Mouse (Mus musculus): ENCODE measurements around the gene Ifi35. TPM values are rescaled to one million over a fixed set of nuclear protein-coding genes. Genes with fewer than 3 reads are reported as not detected.

Gene Ifi35
- polyA plus RNA-seq (2015; fragmentation: Nextera tagmentation; extraction: Ambion mirVana): 22.4 and 24.0 TPM in 2 replicates

- Histone ChIP-seq H3K27ac (peak within 1 kb of the TSS; percentile 78), H3K27me3 (no peaks in the 10 kb centered on the region), H3K36me3 (peaks cover 22% of the 10 kb centered on the region), H3K4me1 (peaks cover 25% of the 10 kb centered on the region), H3K4me2 (peak within 1 kb of the TSS; percentile 62), H3K9ac (peak within 1 kb of the TSS; percentile 54), H3K9me3 (no peaks in the 10 kb centered on the region), H3K4me3 (peak within 1 kb of the TSS; percentile 55)
- 15% methylated on average over 10 of the region's 10 CpGs for WGBS
- ATAC-seq (ENCODE audit: borderline replicate concordance, extremely low read depth, low FRiP score, low TSS enrichment): peak; percentile 72
Observed at GRCm38 (mm10) chr11:101448274-101448746, at the start of gene Ifi35. TSS of gene Ifi35 (plus strand) at chr11:101448407.

GRCm38 (mm10) chr11:101415306-101415705 lies 32.9 kb upstream of the Ifi35 start:
- Histone ChIP-seq H3K9me3 (no peaks in the 10 kb centered on the region), H3K4me1 (peaks cover 7% of the 10 kb centered on the region), H3K27ac (no peak overlapping the region), H3K27me3 (no peaks in the 10 kb centered on the region), H3K4me2 (no peak overlapping the region), H3K9ac (no peak overlapping the region), H3K4me3 (no peak overlapping the region), H3K36me3 (peaks cover 28% of the 10 kb centered on the region)
- WGBS: 77% methylated on average over 2 of the region's 2 CpGs
- no peak for ATAC-seq (ENCODE audit: borderline replicate concordance, extremely low read depth, low FRiP score, low TSS enrichment)

GRCm38 (mm10) chr11:101416433-101417100 lies 31.6 kb upstream of the Ifi35 start:
- Histone ChIP-seq H3K27ac (peak overlapping the region; percentile 68), H3K9me3 (no peaks in the 10 kb centered on the region), H3K4me3 (peak overlapping the region; percentile 96), H3K4me1 (peaks cover 7% of the 10 kb centered on the region), H3K27me3 (no peaks in the 10 kb centered on the region), H3K4me2 (peak overlapping the region; percentile 70), H3K9ac (peak overlapping the region; percentile 89), H3K36me3 (peaks cover 15% of the 10 kb centered on the region)
- under 1% methylated on average over 11 of the region's 11 CpGs for WGBS
- ATAC-seq (ENCODE audit: borderline replicate concordance, extremely low read depth, low FRiP score, low TSS enrichment): 0 out of 2 replicates have a peak, but pooled peaks have one; percentile 4

- peak; percentile 75; the same call in 1 of the 2 replicates for ATAC-seq (ENCODE audit: borderline replicate concordance, extremely low read depth, low FRiP score, low TSS enrichment)
- Histone ChIP-seq H3K4me2 (peak within 1 kb of the TSS; percentile 70), H3K27ac (peak within 1 kb of the TSS; percentile 68), H3K9ac (peak within 1 kb of the TSS; percentile 89), H3K4me3 (peak within 1 kb of the TSS; percentile 96), H3K36me3 (peaks cover 8% of the 10 kb centered on the region), H3K9me3 (no peaks in the 10 kb centered on the region), H3K27me3 (no peaks in the 10 kb centered on the region), H3K4me1 (peaks cover 7% of the 10 kb centered on the region)
- WGBS: under 1% methylated on average over 45 of the region's 45 CpGs
Observed at GRCm38 (mm10) chr11:101417101-101417855, 30.9 kb upstream of the Ifi35 start, which contains the start of gene Aarsd1. TSS of gene Aarsd1 (minus strand) at chr11:101417615.

GRCm38 (mm10) chr11:101418991-101419390 lies 29.2 kb upstream of the Ifi35 start:
- Histone ChIP-seq H3K27ac (no peak overlapping the region), H3K4me2 (no peak overlapping the region), H3K4me3 (no peak overlapping the region), H3K9me3 (no peaks in the 10 kb centered on the region), H3K27me3 (no peaks in the 10 kb centered on the region), H3K4me1 (peaks cover 14% of the 10 kb centered on the region), H3K9ac (no peak overlapping the region), H3K36me3 (no peaks in the 10 kb centered on the region)
- 50% methylated on average over 6 of the region's 6 CpGs for WGBS
- ATAC-seq (ENCODE audit: borderline replicate concordance, extremely low read depth, low FRiP score, low TSS enrichment): no peak

GRCm38 (mm10) chr11:101419610-101420009 lies 28.6 kb upstream of the Ifi35 start:
- ATAC-seq (ENCODE audit: borderline replicate concordance, extremely low read depth, low FRiP score, low TSS enrichment): no peak
- no peak overlapping the region for H3K4me3 ChIP-seq
- no peak overlapping the region for H3K27ac ChIP-seq
- no peaks in the 10 kb centered on the region for H3K36me3 ChIP-seq
- H3K4me1 ChIP-seq: peaks cover 16% of the 10 kb centered on the region
- H3K9ac ChIP-seq: no peak overlapping the region
- H3K27me3 ChIP-seq: no peaks in the 10 kb centered on the region
- WGBS: 34% methylated on average over 3 of the region's 3 CpGs
- H3K9me3 ChIP-seq: no peaks in the 10 kb centered on the region
- H3K4me2 ChIP-seq: no peak overlapping the region

- Histone ChIP-seq H3K27me3 (no peaks in the 10 kb centered on the region), H3K27ac (no peak overlapping the region), H3K4me2 (no peak overlapping the region), H3K36me3 (no peaks in the 10 kb centered on the region), H3K9ac (no peak overlapping the region), H3K4me1 (peaks cover 16% of the 10 kb centered on the region), H3K4me3 (no peak overlapping the region), H3K9me3 (no peaks in the 10 kb centered on the region)
- ATAC-seq (ENCODE audit: borderline replicate concordance, extremely low read depth, low FRiP score, low TSS enrichment): no peak
- WGBS: 74% methylated on average over 5 of the region's 5 CpGs
Observed at GRCm38 (mm10) chr11:101420148-101420547, 28.1 kb upstream of the Ifi35 start.

GRCm38 (mm10) chr11:101424105-101424851 lies 23.9 kb upstream of the Ifi35 start, which contains the start of gene Gm27029:
TSS of gene Gm27029 (minus strand) at chr11:101424796.
- peak within 1 kb of the TSS; percentile 81 for H3K27ac ChIP-seq
- peak within 1 kb of the TSS; percentile 67 for H3K4me3 ChIP-seq
- H3K9me3 ChIP-seq: no peaks in the 10 kb centered on the region
- peak within 1 kb of the TSS; percentile 79 for H3K4me2 ChIP-seq
- H3K36me3 ChIP-seq: peaks cover 2% of the 10 kb centered on the region; the same call in 1 of the 2 replicates
- peaks cover 27% of the 10 kb centered on the region for H3K4me1 ChIP-seq
- 2% methylated on average over 23 of the region's 23 CpGs for WGBS
- H3K9ac ChIP-seq: peak within 1 kb of the TSS; percentile 65
- peak; percentile 83 for ATAC-seq (ENCODE audit: borderline replicate concordance, extremely low read depth, low FRiP score, low TSS enrichment)
- no peaks in the 10 kb centered on the region for H3K27me3 ChIP-seq

- Histone ChIP-seq H3K4me2 (peak within 1 kb of the TSS; percentile 79), H3K9ac (peak within 1 kb of the TSS; percentile 65), H3K27me3 (no peaks in the 10 kb centered on the region), H3K4me1 (peaks cover 27% of the 10 kb centered on the region), H3K27ac (peak within 1 kb of the TSS; percentile 81), H3K9me3 (no peaks in the 10 kb centered on the region), H3K36me3 (peaks cover 11% of the 10 kb centered on the region), H3K4me3 (peak within 1 kb of the TSS; percentile 67)
- peak; percentile 95 for ATAC-seq (ENCODE audit: borderline replicate concordance, extremely low read depth, low FRiP score, low TSS enrichment)
- WGBS: under 1% methylated on average over 81 of the region's 81 CpGs
Observed at GRCm38 (mm10) chr11:101424925-101425813, 23.0 kb upstream of the Ifi35 start, which contains the start of the genes Rundc1 and Ptges3l. TSS of gene Rundc1 (plus strand) at chr11:101425085. TSS of gene Ptges3l (minus strand) at chr11:101425333.

GRCm38 (mm10) chr11:101426165-101426564 lies 22.0 kb upstream of the Ifi35 start:
- peaks cover 21% of the 10 kb centered on the region for H3K36me3 ChIP-seq
- 44% methylated on average over 8 of the region's 8 CpGs for WGBS
- peak overlapping the region; percentile 67 for H3K4me3 ChIP-seq
- no peaks in the 10 kb centered on the region for H3K9me3 ChIP-seq
- no peaks in the 10 kb centered on the region for H3K27me3 ChIP-seq
- H3K9ac ChIP-seq: peak overlapping the region; percentile 65; the same call in 1 of the 2 replicates
- H3K4me2 ChIP-seq: peak overlapping the region; percentile 79
- H3K27ac ChIP-seq: no peak overlapping the region
- peaks cover 27% of the 10 kb centered on the region for H3K4me1 ChIP-seq
- no peak for ATAC-seq (ENCODE audit: borderline replicate concordance, extremely low read depth, low FRiP score, low TSS enrichment)
